Mouse (Mus musculus) neural tube, embryonic 14.5 days (tissue): Measurements from ENCODE around the gene Chst10. TPM values are rescaled to one million over a fixed set of nuclear protein-coding genes. Genes with fewer than 3 reads are reported as not detected.
A peak's percentile ranks its signal among the peaks of the same experiment; 100 is the strongest.

Experiments used
- ATAC-seq: fragments of 200-750 bp; cut with Nextera tagmentation; 2 replicates; pipeline ENCODE4 v1.8.0; 2017; ENCODE audit warnings: low read depth, mild to moderate bottlenecking, moderate TSS enrichment, moderate library complexity
- H3K27ac ChIP-seq: fragments of 300-500 bp; sonication (generic); 2 replicates; pipeline ENCODE4 v1.5.1; 2014; ENCODE audit warnings: low read depth, mild to moderate bottlenecking, control low read depth, low read length, moderate library complexity, mixed read lengths
- H3K27me3 ChIP-seq: fragments of 300-500 bp; sonication (generic); 2 replicates; pipeline ENCODE4 v1.6.1; 2014; ENCODE audit warnings: low read length; ENCODE audit not compliant: control insufficient read depth, insufficient read depth
- H3K36me3 ChIP-seq: fragments of 300-500 bp; sonication (generic); 2 replicates; pipeline ENCODE4 v1.6.1; 2014; ENCODE audit warnings: low read length, mixed read lengths; ENCODE audit not compliant: control insufficient read depth, insufficient read depth
- H3K4me1 ChIP-seq: fragments of 300-500 bp; sonication (generic); 2 replicates; pipeline ENCODE4 v1.6.1; 2014; ENCODE audit warnings: low read length; ENCODE audit not compliant: control insufficient read depth, insufficient read depth
- H3K4me2 ChIP-seq: fragments of 300-500 bp; sonication (generic); 2 replicates; pipeline ENCODE4 v1.6.1; 2014; ENCODE audit warnings: mild to moderate bottlenecking, low read depth, low read length, control low read depth
- H3K4me3 ChIP-seq: fragments of 300-500 bp; sonication (generic); 2 replicates; pipeline ENCODE4 v1.5.1; 2014; ENCODE audit warnings: low read depth, low read length, control low read depth, mixed read lengths
- H3K9ac ChIP-seq: fragments of 300-500 bp; sonication (generic); replicated peaks from 2 replicates; pipeline ENCODE4 v1.6.1; 2014; ENCODE audit warnings: low read depth, mild to moderate bottlenecking, control low read depth, low read length, mixed read lengths
- H3K9me3 ChIP-seq: fragments of 300-500 bp; sonication (generic); 2 replicates; pipeline ENCODE4 v1.6.1; 2016; ENCODE audit warnings: low read length; ENCODE audit not compliant: control insufficient read depth
- WGBS: fragments of 180-500 bp; shearing (Covaris S2); extraction: QIAGEN DNeasy Blood & Tissue Kit; methylation state at CpG from one replicate; pipeline ENCODE4 v1.1.7; 2014; 5-methylcytosine and 5-hydroxymethylcytosine counted together
- polyA plus RNA-seq: library from polyadenylated mRNA; unstranded; fragments of >200 nt; fragmentation: Nextera tagmentation; extraction: Ambion mirVana; gene quantifications from 2 replicates; pipeline ENCODE4 v1.2.1, GENCODE M21; 2014

The Chst10 gene
- polyA plus RNA-seq, 1 experiment from 2014 or later = 68.7 TPM

DNA sequence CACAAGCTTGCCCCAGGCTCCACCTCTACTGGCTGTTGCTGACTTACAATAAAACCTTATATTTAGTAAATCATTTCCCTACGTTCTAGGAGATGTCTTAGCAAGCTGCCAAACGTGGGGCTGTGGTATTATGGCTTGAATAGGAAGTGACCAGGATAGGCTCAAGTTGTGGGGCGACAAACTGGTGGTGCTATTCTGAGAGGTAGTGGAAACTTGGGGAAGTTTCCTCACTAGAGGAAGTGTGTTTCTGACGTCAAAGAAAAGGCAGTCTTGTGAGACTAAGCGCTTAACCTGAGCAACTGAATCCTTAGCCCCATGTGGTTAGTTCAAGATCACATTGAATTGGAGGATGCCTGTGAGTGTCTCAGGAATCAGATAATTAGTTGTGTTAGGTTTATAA, 4.6 kb upstream of the Chst10 start:
- 67% methylated on average over 5 of the region's 5 CpGs for WGBS
- ATAC-seq = no peak
- Histone ChIP-seq H3K9ac (no peak overlapping the region), H3K36me3 (no peaks in the 10 kb centered on the region), H3K9me3 (no peaks in the 10 kb centered on the region), H3K27ac (no peak overlapping the region), H3K27me3 (no peaks in the 10 kb centered on the region), H3K4me3 (no peak overlapping the region), H3K4me1 (no peaks in the 10 kb centered on the region), H3K4me2 (no peak overlapping the region)

DNA sequence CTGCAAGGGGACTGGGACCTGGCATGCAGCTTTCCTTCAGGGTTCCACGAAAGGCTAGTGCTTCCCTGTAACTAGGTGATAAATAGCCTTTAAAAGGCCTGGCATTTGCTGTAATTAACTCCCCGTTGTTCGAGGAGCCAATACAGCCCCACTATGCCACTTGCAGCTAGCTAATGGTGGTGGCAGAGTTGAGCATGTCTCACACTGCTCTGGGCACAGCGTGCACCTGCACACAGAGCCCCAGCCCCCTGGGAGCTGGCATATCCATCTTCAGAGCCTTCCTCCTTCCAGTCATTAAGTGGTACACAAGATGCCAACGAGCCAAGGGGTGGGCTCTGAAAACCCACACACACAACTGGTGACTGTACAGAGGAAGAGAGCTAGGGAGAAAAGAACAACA, 4.9 kb downstream of the Chst10 start:
- Histone ChIP-seq H3K4me2 (no peak overlapping the region), H3K4me1 (peaks cover 9% of the 10 kb centered on the region; the same call in 1 of the 2 replicates)
- ATAC-seq = peak; percentile 44; the same call in 1 of the 2 replicates

DNA sequence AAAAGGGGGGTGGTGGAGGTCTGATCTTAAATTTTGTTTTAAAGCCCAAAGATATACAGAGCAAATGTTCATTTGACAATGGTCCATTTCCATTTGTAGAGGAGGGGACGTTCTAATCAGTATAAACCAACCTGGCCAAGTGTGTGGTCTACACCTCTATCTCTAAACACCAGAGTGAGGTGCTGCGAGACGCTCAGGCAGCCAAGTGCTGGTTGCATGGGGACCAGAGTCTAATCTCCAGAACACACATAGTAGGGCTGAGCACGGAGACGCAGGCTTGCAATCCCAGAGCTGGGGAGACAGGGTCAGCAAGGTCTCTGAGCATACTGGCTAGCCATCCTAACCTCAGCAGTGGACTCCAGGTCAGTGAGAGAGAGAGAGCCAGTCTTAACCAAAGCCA, 6.5 kb downstream of the Chst10 start:
- Histone ChIP-seq H3K9ac (no peak overlapping the region), H3K36me3 (no peaks in the 10 kb centered on the region; the same call in 1 of the 2 replicates), H3K4me1 (peaks cover 4% of the 10 kb centered on the region; the same call in 1 of the 2 replicates), H3K27ac (no peak overlapping the region), H3K4me3 (no peak overlapping the region), H3K4me2 (no peak overlapping the region), H3K27me3 (no peaks in the 10 kb centered on the region), H3K9me3 (no peaks in the 10 kb centered on the region)
- ATAC-seq = no peak
- 97% methylated on average over 5 of the region's 5 CpGs for WGBS

More for the DNA sequence above, 4.9 kb downstream of the Chst10 start:
- no peak overlapping the region for H3K4me3 ChIP-seq
- H3K27me3 ChIP-seq = no peaks in the 10 kb centered on the region
- H3K9ac ChIP-seq = no peak overlapping the region
- no peaks in the 10 kb centered on the region for H3K9me3 ChIP-seq
- WGBS = 17% methylated on average over 5 of the region's 5 CpGs
- H3K36me3 ChIP-seq = no peaks in the 10 kb centered on the region; the same call in 1 of the 2 replicates
- H3K27ac ChIP-seq = no peak overlapping the region

DNA sequence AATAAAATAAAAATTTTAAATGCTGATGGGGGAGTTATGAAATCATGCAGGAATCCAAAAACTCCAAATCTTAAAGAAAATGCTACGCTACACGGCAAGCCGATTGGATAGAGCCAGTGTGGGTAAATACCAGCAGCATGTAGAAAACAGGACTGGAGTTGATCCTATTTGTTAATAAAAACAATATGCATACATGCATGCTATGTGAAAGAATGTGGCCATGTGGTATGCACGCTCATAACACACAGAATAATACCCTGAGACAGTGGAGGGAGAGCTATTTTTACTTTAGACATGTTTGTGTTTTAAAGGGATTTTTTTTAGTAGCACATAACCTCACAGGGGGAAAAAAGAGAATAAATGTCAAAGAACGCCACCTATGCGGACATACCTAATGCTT, 9.2 kb downstream of the Chst10 start:
- no peaks in the 10 kb centered on the region for H3K4me1 ChIP-seq
- no peak overlapping the region for H3K9ac ChIP-seq
- ATAC-seq = no peak
- no peaks in the 10 kb centered on the region; the same call in 1 of the 2 replicates for H3K36me3 ChIP-seq
- no peak overlapping the region for H3K4me3 ChIP-seq
- H3K4me2 ChIP-seq = no peak overlapping the region
- H3K9me3 ChIP-seq = no peaks in the 10 kb centered on the region
- no peak overlapping the region for H3K27ac ChIP-seq
- WGBS = 95% methylated on average over 6 of the region's 6 CpGs
- no peaks in the 10 kb centered on the region for H3K27me3 ChIP-seq

DNA sequence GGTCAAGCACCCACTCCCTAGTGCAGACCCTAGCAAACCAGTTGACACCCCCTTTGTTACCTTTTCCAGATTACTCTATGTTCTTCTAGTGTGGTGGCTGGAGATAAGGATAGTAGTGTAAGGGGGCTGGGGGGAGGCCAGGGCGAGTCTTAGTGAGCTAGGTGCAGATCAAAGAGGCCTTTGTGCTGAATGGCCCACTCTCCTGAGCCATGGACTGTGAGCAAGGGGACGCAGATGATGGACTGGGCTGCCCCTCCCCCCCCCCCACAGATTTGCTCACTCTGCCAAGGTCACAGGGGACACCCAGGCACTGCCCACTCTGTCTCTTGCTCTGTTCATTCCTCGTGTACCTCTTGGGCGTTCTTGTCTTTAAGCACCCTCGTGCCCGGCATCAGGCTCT, 10.9 kb downstream of the Chst10 start:
- Histone ChIP-seq H3K4me3 (no peak overlapping the region), H3K4me2 (no peak overlapping the region), H3K9ac (no peak overlapping the region), H3K9me3 (no peaks in the 10 kb centered on the region), H3K27ac (no peak overlapping the region), H3K27me3 (no peaks in the 10 kb centered on the region), H3K4me1 (no peaks in the 10 kb centered on the region), H3K36me3 (no peaks in the 10 kb centered on the region; the same call in none of the 2 replicates)
- no peak for ATAC-seq
- WGBS = 65% methylated on average over 6 of the region's 6 CpGs

DNA sequence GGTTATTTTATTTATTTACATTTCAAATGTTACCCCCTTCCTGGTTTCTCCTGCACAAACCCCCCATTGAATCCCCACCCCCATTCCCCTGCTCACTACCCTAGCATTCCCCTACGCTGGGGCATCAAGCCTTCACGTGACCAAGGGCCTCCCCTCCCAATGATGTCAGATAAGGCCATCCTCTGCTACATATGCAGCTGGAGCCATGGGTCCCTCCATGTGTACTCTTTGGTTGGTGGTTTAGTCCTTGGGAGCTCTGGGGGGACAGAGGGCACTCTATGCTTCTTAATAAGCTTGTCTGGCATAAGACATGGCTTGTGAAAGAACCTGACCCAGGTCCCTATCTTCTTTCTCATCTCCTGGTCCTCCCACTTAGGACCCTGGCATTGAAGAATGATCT, 11.4 kb downstream of the Chst10 start:
- no peak overlapping the region for H3K4me3 ChIP-seq
- no peaks in the 10 kb centered on the region for H3K27me3 ChIP-seq
- H3K9ac ChIP-seq = no peak overlapping the region
- no peak overlapping the region for H3K4me2 ChIP-seq
- H3K9me3 ChIP-seq = no peaks in the 10 kb centered on the region
- H3K36me3 ChIP-seq = no peaks in the 10 kb centered on the region; the same call in none of the 2 replicates
- 88% methylated on average over 2 of the region's 2 CpGs for WGBS
- H3K27ac ChIP-seq = no peak overlapping the region
- ATAC-seq = no peak
- H3K4me1 ChIP-seq = no peaks in the 10 kb centered on the region

DNA sequence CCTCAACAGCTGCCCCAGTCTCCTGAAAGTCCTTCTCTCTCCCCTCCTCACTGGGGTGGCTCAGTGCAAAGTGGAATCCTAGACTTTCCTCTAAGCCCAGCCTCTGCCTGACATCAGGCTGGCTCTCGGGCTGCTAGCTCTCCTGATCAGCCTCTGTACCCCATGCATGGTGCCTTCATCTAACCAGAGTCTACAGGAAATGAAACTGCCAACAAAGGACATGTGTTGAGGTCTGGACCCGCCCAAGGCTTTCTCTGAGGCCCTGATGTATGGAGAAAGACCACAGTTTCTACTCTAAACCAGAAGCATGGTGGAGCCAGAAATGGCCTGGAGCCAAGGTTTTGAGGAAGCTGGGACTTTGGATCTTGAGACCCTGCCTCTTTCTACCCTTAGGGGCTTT, 12.0 kb downstream of the Chst10 start:
- 84% methylated on average over 2 of the region's 2 CpGs for WGBS
- H3K4me3 ChIP-seq = no peak overlapping the region
- no peaks in the 10 kb centered on the region for H3K9me3 ChIP-seq
- H3K4me2 ChIP-seq = no peak overlapping the region
- no peak overlapping the region for H3K9ac ChIP-seq
- no peak overlapping the region for H3K27ac ChIP-seq
- no peak for ATAC-seq
- H3K27me3 ChIP-seq = no peaks in the 10 kb centered on the region
- peaks cover 4% of the 10 kb centered on the region; the same call in 1 of the 2 replicates for H3K36me3 ChIP-seq
- H3K4me1 ChIP-seq = no peaks in the 10 kb centered on the region

DNA sequence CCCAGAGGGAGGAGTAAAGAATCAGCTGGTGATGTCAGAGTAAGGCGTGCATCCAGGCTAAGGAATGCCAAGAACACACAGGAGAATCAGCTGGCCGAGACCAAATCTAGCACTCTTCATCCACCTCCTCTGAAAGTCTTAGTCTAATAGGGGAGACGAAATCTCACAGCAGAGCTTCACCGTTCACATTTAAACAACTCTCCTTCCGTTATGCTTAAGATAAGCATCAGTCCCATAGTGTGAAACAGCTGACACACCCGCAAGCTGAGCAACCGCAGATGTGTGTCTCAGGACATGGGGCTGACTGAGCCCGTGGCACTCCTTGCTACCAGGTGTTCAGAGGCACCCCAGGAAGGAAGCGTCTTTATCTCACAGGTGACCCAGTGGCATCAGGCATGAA, 14.2 kb downstream of the Chst10 start:
- no peak for ATAC-seq
- H3K27ac ChIP-seq = no peak overlapping the region
- H3K36me3 ChIP-seq = peaks cover 5% of the 10 kb centered on the region; the same call in 1 of the 2 replicates
- no peaks in the 10 kb centered on the region for H3K9me3 ChIP-seq
- no peak overlapping the region for H3K9ac ChIP-seq
- H3K27me3 ChIP-seq = no peaks in the 10 kb centered on the region
- H3K4me3 ChIP-seq = no peak overlapping the region
- WGBS = 85% methylated on average over 9 of the region's 9 CpGs
- no peaks in the 10 kb centered on the region for H3K4me1 ChIP-seq
- no peak overlapping the region for H3K4me2 ChIP-seq

DNA sequence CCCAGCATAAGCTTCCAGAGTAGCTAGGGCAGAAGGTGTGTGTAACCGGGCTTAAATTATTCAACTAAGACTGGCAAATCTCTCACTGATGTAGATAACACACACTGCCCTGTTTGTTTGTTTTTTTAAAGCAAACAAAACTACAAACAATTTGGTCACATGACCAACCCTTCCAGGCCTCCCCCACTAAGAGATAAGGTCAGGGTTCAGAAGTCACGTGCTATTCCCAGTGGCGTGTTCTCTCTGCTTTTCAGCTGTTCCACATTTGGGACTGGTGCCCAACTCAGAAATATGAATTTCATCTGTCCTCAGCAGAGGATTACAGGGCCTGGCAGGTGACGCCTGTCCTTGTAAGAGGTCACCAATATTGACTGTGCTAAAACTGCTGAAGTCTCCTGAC, 15.2 kb downstream of the Chst10 start:
- ATAC-seq = no peak
- H3K27me3 ChIP-seq = no peaks in the 10 kb centered on the region
- H3K9me3 ChIP-seq = no peaks in the 10 kb centered on the region
- no peaks in the 10 kb centered on the region for H3K4me1 ChIP-seq
- H3K36me3 ChIP-seq = peaks cover 5% of the 10 kb centered on the region; the same call in 1 of the 2 replicates
- WGBS = 94% methylated on average over 4 of the region's 4 CpGs
- no peak overlapping the region for H3K9ac ChIP-seq
- H3K27ac ChIP-seq = no peak overlapping the region
- no peak overlapping the region for H3K4me3 ChIP-seq
- H3K4me2 ChIP-seq = no peak overlapping the region
